Mouse (Mus musculus): ENCODE results near the gene Ppp2r5e. TPM values are rescaled to one million over a fixed set of nuclear protein-coding genes. Genes with fewer than 3 reads are reported as not detected.

Gene Ppp2r5e
- polyA plus RNA-seq, 1 experiment from 2014 or later, result 6.5 TPM

GRCm38 (mm10) chr12:75482781-75483180 is 113.3 kb downstream of the Ppp2r5e start:
- H3K27me3 ChIP-seq (ENCODE audit: insufficient read depth, low read length), result no peaks in the 10 kb centered on the region
- ATAC-seq, result no peak
- no peak overlapping the region for H3K4me3 ChIP-seq (ENCODE audit: low read depth, low read length)
- no peaks in the 10 kb centered on the region for H3K9me3 ChIP-seq (ENCODE audit: low read length)
- H3K4me2 ChIP-seq (ENCODE audit: low read depth, low read length), result no peak overlapping the region
- 51% methylated on average over 3 of the region's 3 CpGs for WGBS (ENCODE audit: insufficient replicate concordance)
- H3K36me3 ChIP-seq (replicated peaks; ENCODE audit: insufficient read depth, low read length), result 0 out of 2 replicates have a peak, but pooled peaks cover 2% of the 10 kb centered on the region
- peaks cover 14% of the 10 kb centered on the region for H3K4me1 ChIP-seq (ENCODE audit: insufficient read depth)
- TF ChIP-seq EP300 (IDR thresholded peaks at IDR 0.05; ENCODE audit: low read depth), result no peak
- no peak for TF ChIP-seq CTCF (IDR thresholded peaks at IDR 0.05; ENCODE audit: low read depth)
- H3K9ac ChIP-seq (replicated peaks), result no peak overlapping the region
- no peak for DNase-seq
- no peak overlapping the region for H3K27ac ChIP-seq (ENCODE audit: low read depth)

GRCm38 (mm10) chr12:75482015-75482414 is 114.0 kb downstream of the Ppp2r5e start:
- no peak overlapping the region for H3K4me2 ChIP-seq (ENCODE audit: low read depth, low read length)
- TF ChIP-seq EP300 (IDR thresholded peaks at IDR 0.05; ENCODE audit: low read depth), result no peak
- TF ChIP-seq CTCF (IDR thresholded peaks at IDR 0.05; ENCODE audit: low read depth), result no peak
- ATAC-seq (no peak), DNase-seq (no peak)
- H3K9ac ChIP-seq (replicated peaks), result no peak overlapping the region
- H3K9me3 ChIP-seq (ENCODE audit: low read length), result no peaks in the 10 kb centered on the region
- no peaks in the 10 kb centered on the region for H3K27me3 ChIP-seq (ENCODE audit: insufficient read depth, low read length)
- H3K27ac ChIP-seq (ENCODE audit: low read depth), result no peak overlapping the region
- peaks cover 4% of the 10 kb centered on the region; the same call in 1 of the 2 replicates for H3K36me3 ChIP-seq (replicated peaks; ENCODE audit: insufficient read depth, low read length)
- no peak overlapping the region for H3K4me3 ChIP-seq (ENCODE audit: low read depth, low read length)
- peaks cover 14% of the 10 kb centered on the region for H3K4me1 ChIP-seq (ENCODE audit: insufficient read depth)
- WGBS (ENCODE audit: insufficient replicate concordance), result 64% methylated on average over 4 of the region's 4 CpGs

GRCm38 (mm10) chr12:75480031-75480430 is 116.0 kb downstream of the Ppp2r5e start:
- peak overlapping the region; percentile 60; the same call in 1 of the 2 replicates for H3K27ac ChIP-seq (ENCODE audit: low read depth)
- ATAC-seq (no peak), DNase-seq (no peak)
- H3K9me3 ChIP-seq (ENCODE audit: low read length), result no peaks in the 10 kb centered on the region
- 0 out of 2 replicates have a peak overlapping the region, but pooled peaks have one; percentile 6 for H3K4me2 ChIP-seq (ENCODE audit: low read depth, low read length)
- peaks cover 4% of the 10 kb centered on the region; the same call in 1 of the 2 replicates for H3K36me3 ChIP-seq (replicated peaks; ENCODE audit: insufficient read depth, low read length)
- no peak overlapping the region for H3K4me3 ChIP-seq (ENCODE audit: low read depth, low read length)
- no peak for TF ChIP-seq EP300 (IDR thresholded peaks at IDR 0.05; ENCODE audit: low read depth)
- no peak for TF ChIP-seq CTCF (IDR thresholded peaks at IDR 0.05; ENCODE audit: low read depth)
- H3K27me3 ChIP-seq (ENCODE audit: insufficient read depth, low read length), result no peaks in the 10 kb centered on the region
- peaks cover 14% of the 10 kb centered on the region for H3K4me1 ChIP-seq (ENCODE audit: insufficient read depth)
- no peak overlapping the region for H3K9ac ChIP-seq (replicated peaks)
- 74% methylated on average over 8 of the region's 8 CpGs for WGBS (ENCODE audit: insufficient replicate concordance)

- no peak for TF ChIP-seq EP300 (IDR thresholded peaks at IDR 0.05; ENCODE audit: low read depth)
- no peak for TF ChIP-seq CTCF (IDR thresholded peaks at IDR 0.05; ENCODE audit: low read depth)
- Histone ChIP-seq H3K9ac (replicated peaks) (no peak overlapping the region), H3K27me3 (ENCODE audit: insufficient read depth, low read length) (no peaks in the 10 kb centered on the region), H3K27ac (ENCODE audit: low read depth) (peak overlapping the region; percentile 60; the same call in 1 of the 2 replicates), H3K4me2 (ENCODE audit: low read depth, low read length) (no peak overlapping the region), H3K36me3 (replicated peaks; ENCODE audit: insufficient read depth, low read length) (peaks cover 4% of the 10 kb centered on the region; the same call in 1 of the 2 replicates), H3K4me1 (ENCODE audit: insufficient read depth) (peaks cover 14% of the 10 kb centered on the region), H3K4me3 (ENCODE audit: low read depth, low read length) (no peak overlapping the region), H3K9me3 (ENCODE audit: low read length) (no peaks in the 10 kb centered on the region)
- WGBS (ENCODE audit: insufficient replicate concordance), result 76% methylated on average over 8 of the region's 8 CpGs
- DNase-seq (no peak), ATAC-seq (no peak)
Observed at GRCm38 (mm10) chr12:75479375-75479898, 116.6 kb downstream of the Ppp2r5e start.

- no peak overlapping the region for H3K9ac ChIP-seq (replicated peaks)
- ATAC-seq (no peak), DNase-seq (no peak)
- no peak overlapping the region for H3K27ac ChIP-seq (ENCODE audit: low read depth)
- H3K4me1 ChIP-seq (ENCODE audit: insufficient read depth), result peaks cover 20% of the 10 kb centered on the region
- no peaks in the 10 kb centered on the region for H3K9me3 ChIP-seq (ENCODE audit: low read length)
- no peak for TF ChIP-seq EP300 (IDR thresholded peaks at IDR 0.05; ENCODE audit: low read depth)
- no peak for TF ChIP-seq CTCF (IDR thresholded peaks at IDR 0.05; ENCODE audit: low read depth)
- H3K4me3 ChIP-seq (ENCODE audit: low read depth, low read length), result no peak overlapping the region
- H3K36me3 ChIP-seq (replicated peaks; ENCODE audit: insufficient read depth, low read length), result peaks cover 4% of the 10 kb centered on the region; the same call in 1 of the 2 replicates
- 81% methylated on average over 3 of the region's 3 CpGs for WGBS (ENCODE audit: insufficient replicate concordance)
- H3K27me3 ChIP-seq (ENCODE audit: insufficient read depth, low read length), result no peaks in the 10 kb centered on the region
- no peak overlapping the region for H3K4me2 ChIP-seq (ENCODE audit: low read depth, low read length)
Observed at GRCm38 (mm10) chr12:75478596-75478995, 117.4 kb downstream of the Ppp2r5e start.

- Histone ChIP-seq H3K9me3 (ENCODE audit: low read length) (no peaks in the 10 kb centered on the region), H3K27ac (ENCODE audit: low read depth) (no peak overlapping the region), H3K4me1 (ENCODE audit: insufficient read depth) (peaks cover 23% of the 10 kb centered on the region), H3K36me3 (replicated peaks; ENCODE audit: insufficient read depth, low read length) (peaks cover 4% of the 10 kb centered on the region; the same call in 1 of the 2 replicates), H3K4me2 (ENCODE audit: low read depth, low read length) (no peak overlapping the region), H3K9ac (replicated peaks) (no peak overlapping the region), H3K4me3 (ENCODE audit: low read depth, low read length) (no peak overlapping the region), H3K27me3 (ENCODE audit: insufficient read depth, low read length) (no peaks in the 10 kb centered on the region)
- no peak for DNase-seq
- ATAC-seq, result no peak
- 91% methylated on average over 4 of the region's 4 CpGs for WGBS (ENCODE audit: insufficient replicate concordance)
- TF ChIP-seq CTCF (IDR thresholded peaks at IDR 0.05; ENCODE audit: low read depth), result no peak
- TF ChIP-seq EP300 (IDR thresholded peaks at IDR 0.05; ENCODE audit: low read depth), result no peak
Observed at GRCm38 (mm10) chr12:75478117-75478516, 117.9 kb downstream of the Ppp2r5e start.
